Mouse (Mus musculus) C2C12 (cell line): ENCODE results near the gene Ints7.

Experiments used
- CTCF ChIP-seq: IDR thresholded peaks from one replicate; pipeline ENCODE4 v1.5.1; 2011; ENCODE audit not compliant: control insufficient read depth, insufficient read depth, insufficient read length
- USF1 ChIP-seq: IDR thresholded peaks from one replicate; pipeline ENCODE4 v1.6.1; 2011; ENCODE audit warnings: low read depth, mild to moderate bottlenecking, control low read depth, moderate library complexity

DNA sequence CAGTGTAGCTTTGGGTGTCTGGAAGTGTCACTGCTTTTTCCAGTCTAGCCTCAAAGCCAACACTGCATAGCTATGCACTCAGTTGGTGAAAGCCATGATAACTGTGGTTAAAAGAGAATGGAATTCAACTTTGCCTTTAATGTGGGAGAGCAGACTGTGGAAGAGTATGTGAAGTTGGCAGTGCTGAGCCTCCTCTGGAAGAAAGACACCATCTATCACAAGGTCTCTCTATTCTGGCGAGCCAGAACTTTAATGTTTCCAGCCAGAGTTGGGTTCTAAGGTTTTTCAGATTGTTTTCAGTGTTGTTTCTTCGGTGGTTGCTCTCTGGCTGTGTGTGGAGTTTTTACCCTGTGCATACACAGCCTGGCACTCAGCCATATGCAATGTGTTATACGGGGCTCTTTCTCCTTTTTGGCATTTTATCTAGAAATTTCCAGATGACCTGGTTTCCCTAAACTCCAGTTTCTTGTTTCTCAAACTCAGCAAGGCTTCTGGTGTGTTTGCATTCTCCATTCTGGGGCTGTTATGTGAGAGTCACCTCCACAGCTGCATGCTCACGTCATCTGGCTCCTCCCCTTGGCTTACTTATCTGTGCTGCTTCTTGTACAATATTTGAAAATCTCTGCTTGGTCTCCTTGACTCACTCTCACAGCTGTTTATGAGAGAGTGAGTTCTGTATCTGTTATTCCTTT lies 47.4 kb upstream of the Ints7 start:
- TF ChIP-seq CTCF (no peak), USF1 (no peak)
